Mouse (Mus musculus) adrenal gland, postnatal 25 days (tissue): ENCODE results near the gene Ucp3. TPM values are rescaled to one million over a fixed set of nuclear protein-coding genes. Genes with fewer than 3 reads are reported as not detected.

Experiments
- DNase-seq: peaks from one replicate; pipeline ENCODE4 v3.0.0; 2021; ENCODE audit warnings: mixed read lengths
- long read RNA-seq: library from polyadenylated mRNA; stranded (forward); transcript quantifications from one replicate; pipeline ENCODE4 v2.0.0, GENCODE M21; 2021
- total RNA-seq: library from RNA; stranded (reverse); gene quantifications from 2 replicates; pipeline ENCODE4 v1.2.3, GENCODE M21; 2021

The Ucp3 gene
- total RNA-seq, result 24.6 and 30.5 TPM in 2 replicates
- long read RNA-seq, transcript Ucp3-201 (7 exons, 2,448 nt), result major isoform, 28 of 46 reads
- long read RNA-seq, partial matches to known transcripts, result 5 of 46 reads
- long read RNA-seq, other reads (novel, unspliced or antisense), result 10 of 46 reads

DNA sequence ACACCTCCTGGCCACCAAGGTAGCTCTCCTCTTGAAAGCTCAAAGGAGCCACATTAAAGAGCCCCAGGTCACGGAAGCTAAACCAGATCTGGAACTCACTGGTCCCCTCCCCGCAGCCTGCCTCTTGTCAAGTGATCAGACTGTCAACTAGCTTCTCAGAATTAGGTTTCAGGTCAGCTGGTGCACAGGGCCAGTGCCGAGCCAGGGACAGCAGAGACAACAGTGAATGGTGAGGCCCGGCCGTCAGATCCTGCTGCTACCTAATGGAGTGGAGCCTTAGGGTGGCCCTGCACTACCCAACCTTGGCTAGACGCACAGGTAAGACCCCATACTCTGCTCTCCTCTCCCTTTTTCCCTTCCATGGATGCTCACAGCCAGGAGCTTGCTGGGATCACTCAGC, at the start of gene Ucp3:
Ucp3 (plus strand) TSS at position 214 of the 400 bp plus-strand sequence.
- DNase-seq, result no peak

DNA sequence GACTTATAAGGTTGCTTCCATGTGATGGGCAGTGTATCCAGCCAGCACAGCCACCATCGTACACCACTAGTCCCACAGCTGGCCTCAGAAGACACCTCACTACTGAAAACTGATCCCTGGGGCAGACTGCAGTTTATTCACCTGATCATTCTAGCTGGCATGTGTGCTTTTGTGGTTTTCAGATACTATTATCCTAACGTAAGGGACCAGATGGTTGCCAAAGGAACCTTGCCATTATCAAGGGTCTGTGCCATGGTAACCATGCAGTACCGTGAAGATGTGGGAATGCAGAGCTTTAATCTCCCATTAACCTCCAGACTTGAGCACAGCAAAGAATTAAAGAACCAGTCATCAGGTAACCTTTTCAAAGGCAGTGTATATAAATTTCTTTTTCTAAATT, 47.0 kb upstream of the Ucp3 start:
- no peak for DNase-seq

DNA sequence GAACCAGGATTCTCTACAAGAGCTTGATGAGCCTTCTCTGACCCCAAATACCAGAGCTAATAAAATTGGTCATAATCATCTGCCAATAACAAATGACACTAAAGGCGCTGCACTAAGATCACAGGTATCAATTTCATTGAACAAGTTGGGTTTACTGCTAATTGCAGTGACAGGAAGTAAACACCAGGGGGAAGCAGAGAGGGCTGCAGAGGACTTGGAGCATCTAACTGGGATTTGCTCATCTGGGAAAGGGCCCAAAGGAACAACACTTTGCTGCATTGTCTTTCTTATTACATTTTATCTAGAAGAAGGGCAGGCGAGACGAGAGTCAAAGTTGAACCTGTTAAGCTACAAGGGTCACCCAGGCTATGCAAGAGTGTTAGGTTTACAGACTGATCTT, 43.7 kb upstream of the Ucp3 start:
- peak; percentile 41 for DNase-seq

DNA sequence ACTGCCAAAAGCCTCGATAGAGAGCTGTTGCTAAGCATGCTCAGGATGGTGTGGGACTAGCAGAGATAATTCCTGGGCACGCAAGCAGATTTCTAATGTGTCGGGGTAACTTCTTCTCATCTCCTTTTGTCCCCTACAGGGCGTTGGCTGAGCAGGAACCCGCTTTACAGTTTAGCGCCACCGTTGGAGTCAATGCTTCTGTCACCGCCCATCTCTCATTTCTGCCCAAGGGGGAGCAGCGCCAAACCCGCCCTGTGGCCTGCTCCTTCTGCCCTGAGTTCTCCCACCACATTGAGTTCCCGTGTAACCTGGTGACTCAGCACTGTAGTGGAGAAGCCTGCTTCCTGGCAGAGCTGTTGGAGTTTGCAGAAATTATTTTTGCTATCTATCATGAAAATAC, 42.9 kb upstream of the Ucp3 start:
- no peak for DNase-seq

DNA sequence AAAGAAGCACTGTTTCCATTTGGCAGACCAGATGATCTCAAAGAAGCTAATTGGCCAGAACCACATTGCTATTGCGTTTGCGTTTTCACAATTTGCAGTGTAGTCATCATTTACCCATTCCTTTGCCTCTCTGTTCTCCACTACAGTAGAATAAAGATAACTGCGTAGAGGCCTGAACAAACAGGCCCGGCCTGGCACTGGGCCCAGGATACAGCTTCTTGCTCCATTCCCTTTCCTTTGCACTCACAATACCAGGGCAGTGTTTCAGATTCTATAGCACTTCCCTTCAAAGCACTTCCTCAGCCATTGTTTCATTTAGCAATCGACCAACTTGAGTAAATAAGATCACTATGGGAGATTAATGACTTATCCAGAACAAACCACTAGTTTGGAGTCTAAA, 41.7 kb upstream of the Ucp3 start:
- peak; percentile 36 for DNase-seq

DNA sequence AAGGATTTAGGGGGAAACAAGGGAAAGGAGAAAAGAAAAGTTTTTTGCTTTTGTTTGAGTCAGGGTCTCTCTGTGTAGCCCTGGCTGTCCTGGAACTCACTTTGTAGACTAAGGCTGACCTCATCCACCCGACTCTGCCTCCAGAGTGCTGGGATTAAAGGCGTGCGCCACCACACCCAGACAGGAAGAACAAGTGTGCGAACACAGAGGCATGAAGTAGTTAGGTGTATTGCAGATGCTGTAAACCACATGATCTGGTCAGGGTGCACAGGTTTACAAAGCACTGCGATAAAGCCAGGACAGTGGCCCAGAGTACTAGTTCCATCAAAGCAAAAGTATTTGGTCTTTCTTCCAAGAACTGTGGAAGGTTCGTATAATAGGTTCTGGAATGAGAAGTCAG, 39.5 kb upstream of the Ucp3 start:
- no peak for DNase-seq

DNA sequence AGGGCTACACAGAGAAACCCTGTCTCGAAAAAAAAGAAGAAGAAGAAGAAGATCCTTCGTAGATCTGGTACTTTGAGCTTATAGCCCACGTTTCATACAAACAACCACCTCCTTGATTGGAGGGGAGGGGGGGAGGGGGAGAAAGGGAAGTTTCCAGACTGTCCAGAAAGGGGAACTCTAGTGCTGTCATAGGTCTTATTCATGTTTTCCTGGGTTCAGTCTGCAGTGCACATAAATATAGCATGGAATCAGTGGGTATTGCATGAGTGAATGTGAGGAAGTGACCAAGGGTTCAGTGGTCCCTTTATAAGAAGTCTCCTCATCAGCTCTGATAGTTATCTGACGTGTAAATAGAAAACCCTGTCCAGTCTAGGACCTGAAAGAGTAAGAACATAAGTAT, 29.1 kb upstream of the Ucp3 start:
- DNase-seq, result no peak

DNA sequence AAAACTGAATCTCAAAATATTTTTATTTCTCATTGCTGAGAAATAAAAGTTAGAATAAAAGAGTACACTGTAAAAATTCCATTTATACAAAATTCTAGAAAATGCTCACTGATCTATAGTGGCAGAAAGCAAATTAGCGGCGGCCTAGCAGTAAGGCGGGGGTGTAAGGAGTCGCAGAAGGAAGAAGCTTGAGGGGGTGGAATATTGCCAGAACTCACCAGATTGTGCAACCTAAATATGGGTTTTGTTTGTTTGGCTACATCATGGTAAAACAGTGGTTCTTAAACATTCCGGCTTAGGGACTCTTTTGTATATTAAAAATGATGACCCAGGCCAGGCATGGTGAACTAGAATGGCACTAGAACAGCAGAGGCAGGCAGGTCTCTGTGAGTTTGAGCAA, 26.5 kb upstream of the Ucp3 start:
- DNase-seq, result no peak

DNA sequence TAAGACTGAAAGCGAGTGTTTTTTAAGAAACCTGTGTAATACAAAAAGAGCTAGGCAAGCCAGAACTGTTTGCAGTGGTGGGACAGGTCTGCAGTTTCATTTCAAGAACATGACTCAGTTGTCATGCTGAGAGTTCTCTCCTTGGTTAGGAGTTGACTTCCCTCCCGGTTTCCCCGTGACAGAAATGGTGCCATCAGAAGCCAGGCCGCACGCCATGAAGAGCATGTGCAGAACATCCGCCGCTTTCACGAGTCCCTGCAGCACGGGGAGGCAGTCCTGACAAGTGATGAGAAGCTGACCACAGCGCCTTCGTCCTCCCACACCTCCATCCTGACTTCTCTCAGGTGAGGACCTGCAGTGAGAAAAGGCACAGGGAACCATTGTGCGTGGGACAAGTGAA, 24.3 kb upstream of the Ucp3 start:
- DNase-seq, result no peak

DNA sequence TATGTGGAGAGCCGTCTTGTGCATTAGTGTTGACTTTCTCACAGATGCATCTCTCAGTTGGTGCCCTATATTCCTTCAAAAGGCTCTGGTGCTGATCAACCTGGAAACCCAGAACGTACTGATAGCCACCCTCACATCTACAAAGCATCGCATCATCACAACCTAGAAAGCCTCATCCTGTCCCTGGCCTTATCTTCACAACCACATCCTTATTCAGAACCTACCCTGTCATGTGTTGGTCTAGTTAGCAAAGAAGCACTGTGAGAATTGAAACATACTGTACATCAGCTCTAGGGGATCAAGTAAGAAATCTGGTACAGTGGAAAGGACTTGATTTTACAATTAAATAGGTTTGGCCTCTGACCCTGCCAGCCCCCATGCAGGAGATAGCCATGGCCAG, 23.8 kb upstream of the Ucp3 start:
- no peak for DNase-seq

DNA sequence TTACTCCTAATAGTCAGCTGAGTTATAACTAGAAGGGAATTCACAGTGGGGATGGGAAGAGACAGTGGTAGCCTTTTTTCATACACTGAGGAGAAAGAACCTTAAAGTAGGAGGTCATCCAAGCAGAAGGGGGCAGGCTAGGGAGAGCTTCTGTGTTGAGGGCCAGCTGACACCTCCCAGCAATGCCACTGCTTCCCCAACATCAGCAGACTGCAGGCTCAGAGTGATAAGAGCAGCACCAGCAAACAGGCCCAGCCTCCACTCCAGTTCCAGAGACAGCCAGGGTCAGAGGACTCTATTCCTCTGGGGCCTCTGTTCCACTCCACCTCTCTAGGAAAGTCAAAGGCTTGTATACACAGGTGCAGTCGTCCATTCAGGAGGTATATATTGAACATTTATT, 14.6 kb upstream of the Ucp3 start:
- DNase-seq, result no peak

DNA sequence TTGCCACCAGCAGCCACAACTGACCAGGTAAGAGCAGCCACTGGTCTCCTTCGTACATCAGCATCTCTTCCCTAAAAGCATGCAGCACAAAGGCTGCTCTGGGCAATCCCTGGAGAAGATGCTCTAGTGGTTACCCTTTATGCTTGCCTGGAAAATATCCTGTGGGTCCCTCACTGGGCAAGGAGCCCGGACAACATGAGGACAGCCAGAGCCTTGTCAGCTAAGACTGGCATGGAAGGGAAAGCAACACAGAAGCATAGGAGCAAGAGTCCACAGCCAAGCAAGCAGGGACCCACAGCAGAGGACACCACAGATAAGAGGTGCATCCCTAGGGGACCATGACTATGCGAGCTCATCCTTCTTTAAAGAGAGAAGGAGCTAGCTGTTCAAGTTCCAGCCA, 12.9 kb upstream of the Ucp3 start:
- DNase-seq, result no peak

DNA sequence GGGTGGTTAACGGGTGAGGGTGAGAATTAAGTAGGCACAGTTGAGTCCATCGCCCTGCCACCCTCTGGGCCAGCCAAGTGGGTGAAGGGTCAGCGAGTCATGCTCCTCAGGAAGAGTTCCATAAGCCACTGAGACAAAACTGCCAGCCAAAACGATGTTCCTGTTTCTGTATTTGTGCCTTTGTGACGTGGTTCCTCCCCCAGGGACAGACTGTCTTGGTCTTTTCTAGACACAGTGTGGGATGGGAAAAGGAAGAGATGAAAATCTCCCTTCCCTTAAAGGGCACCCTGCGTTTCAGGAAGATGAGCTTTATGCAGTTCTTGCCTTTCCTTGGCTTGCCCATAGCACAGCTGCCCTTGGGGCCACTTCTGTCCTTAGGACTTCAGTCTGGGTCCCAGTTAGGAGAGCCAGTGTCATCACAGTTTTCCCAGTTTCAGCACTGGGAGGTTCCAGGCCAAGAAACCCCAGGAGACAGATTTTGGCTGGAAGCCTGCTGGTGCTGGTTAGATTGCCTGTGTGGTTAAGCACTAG, 11.1 kb upstream of the Ucp3 start:
- DNase-seq, result peak; percentile 69

DNA sequence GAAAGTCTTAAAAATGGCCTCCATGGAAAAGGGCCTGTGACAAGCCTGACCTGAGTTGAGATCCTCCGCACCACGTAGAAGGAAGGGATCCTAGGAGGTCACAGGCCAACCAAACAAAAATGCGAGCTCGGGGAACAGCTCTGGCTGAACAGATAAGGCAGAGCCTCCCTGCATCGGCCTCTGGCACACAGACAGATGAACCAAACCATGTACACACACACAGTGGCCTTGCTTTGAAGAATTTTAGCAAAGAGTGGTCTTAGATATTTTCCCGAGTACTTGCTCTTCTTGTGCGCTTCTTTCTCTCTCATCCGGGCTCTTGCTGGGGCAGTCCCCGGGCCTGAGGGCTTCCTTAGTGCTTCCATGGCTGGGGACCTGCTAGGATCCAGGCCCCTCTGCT, 9.6 kb upstream of the Ucp3 start:
- DNase-seq, result no peak

DNA sequence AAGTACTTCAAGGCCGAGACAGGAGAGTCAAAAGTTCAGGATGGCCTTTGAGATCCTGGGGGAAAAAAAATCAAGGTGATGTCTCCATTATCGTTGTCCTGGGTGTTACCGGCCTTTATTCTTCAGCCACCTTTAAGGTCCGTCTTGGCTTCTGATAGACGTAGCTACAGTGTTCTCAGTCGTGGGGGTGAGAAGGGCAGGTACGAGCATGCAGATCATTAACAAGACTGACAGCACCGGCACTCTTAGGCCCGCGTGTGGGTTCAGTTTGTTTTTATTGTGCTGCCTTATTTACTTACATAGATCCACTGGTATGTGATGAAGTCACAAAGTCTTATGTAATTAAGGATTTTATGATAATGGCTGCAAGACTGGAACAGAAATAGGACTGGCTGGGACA, 9.0 kb upstream of the Ucp3 start:
- no peak for DNase-seq

DNA sequence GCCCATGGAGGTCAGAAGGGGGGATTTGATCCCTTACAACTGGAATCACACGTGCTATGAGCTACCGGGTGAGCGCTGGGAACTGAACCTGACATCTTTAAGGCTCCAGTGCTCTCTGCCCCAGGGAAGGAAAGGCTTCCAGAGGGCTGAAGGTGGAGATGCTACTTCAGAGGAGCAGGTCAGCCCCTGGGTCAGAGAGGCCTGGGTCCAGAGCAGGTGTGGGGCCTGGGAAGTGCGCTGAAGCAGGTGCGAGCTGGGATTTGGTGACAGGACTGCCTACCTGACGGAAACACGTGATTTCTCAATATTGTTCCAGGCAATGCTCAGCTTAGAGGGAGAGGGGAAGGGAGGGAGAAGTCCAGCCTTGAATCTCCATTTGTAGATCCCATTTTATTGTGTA, 8.5 kb upstream of the Ucp3 start:
- DNase-seq, result no peak

DNA sequence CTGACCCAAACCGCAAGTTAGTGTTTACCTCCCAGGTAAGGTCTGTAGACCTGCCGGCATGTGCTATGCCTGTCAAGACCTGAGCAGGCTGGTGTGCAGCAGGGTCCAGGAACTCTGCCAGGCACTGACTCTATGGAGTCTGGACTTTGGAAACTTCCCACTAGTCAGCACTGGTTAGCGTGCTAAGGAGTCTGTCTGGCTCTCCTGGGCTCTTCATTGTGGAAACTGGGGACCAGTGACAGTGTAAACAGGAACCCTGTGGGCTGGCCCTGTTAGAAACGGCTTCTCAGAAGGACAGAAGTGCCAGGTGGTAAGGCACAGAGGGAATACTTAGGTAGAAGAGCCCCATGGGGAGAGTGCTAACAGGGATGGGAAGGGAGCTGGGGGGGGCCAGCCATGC, 7.5 kb upstream of the Ucp3 start:
- DNase-seq, result no peak

DNA sequence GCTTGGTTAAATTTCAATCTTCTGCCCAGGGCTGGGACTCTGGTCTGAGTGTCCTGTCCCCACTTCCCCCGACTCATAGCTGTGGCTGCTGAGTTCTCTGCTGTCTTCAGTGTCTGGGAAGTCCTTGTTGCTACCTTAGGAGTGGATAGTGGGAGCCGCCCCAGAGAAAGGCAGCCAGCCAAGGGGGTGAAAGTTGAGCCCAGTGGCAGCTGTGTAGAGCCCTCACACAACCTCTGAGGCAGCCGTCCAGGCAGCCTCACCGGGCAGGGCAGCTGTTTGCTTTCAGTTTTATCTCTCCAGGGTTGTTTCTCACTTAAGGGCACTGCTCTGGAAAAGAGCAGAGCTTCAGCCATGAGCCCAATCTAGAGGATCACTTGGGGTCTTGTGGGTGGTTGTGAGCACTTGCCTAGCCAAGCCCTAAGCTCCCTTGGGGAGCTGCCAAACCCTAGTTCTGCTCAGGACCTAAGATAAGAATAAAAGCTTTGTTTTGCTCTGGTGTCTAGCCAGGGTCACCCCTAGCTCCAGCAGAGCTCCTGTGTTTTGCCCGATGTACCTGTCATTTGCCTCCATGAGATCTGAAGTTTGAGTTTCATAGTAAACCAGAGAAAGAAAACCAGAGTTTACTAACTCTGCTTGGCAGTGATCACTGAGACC, 7.0 kb upstream of the Ucp3 start:
- DNase-seq, result peak; percentile 76

DNA sequence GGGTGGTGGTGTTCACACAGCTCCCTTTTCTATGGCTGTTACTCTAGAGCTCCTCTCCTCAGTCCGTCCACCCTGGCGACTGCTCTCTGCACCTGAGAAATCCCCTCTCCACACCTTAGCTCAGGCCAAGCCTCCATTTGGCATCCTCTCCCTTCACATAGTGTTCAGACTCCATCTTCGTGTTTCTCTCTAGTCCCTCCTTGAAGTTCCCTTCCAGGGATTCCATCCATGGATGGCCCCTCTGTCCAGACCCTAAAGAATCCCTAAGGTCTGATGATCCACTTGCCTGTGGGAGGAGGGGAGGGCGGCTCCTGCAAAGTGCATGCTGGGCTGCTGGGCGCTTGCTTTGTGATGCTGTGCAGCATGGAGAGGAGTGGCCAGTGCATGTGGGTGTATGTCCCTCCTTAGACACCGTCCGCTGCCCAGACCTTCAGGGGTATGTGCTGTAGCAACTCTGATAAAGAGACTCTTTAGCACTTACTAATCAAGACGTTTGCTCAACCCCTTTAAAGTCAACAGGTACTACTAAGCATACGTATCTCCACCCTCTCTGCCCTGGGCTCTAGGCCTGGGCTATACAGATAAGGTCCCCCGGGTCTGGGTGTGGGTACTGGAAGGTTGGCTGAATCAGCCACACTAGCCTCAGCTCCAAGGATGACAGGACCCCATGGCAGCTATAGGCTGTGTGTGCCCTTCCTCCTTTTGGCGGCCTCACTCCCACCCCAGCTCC, 5.8 kb upstream of the Ucp3 start:
- no peak for DNase-seq

DNA sequence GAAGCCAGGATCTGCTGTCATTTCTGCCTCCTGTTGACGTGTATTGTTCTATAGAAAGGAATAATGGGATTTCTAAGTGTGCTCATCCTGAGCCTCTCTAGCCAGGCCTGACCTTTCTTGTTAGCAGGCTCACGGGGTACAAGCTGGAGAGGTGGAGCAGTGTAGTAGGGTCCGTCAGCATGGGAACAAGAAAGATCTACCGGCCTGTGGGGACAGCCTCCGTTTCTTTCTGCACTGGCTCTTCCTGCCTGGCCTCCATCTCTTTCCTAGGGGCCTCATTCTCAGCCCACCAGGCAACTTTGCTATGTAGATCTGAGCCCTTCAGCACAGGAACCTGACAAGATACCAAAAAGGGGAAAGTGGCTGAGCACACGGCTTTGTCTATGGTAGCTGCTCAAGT, 4.0 kb upstream of the Ucp3 start:
- DNase-seq, result no peak

DNA sequence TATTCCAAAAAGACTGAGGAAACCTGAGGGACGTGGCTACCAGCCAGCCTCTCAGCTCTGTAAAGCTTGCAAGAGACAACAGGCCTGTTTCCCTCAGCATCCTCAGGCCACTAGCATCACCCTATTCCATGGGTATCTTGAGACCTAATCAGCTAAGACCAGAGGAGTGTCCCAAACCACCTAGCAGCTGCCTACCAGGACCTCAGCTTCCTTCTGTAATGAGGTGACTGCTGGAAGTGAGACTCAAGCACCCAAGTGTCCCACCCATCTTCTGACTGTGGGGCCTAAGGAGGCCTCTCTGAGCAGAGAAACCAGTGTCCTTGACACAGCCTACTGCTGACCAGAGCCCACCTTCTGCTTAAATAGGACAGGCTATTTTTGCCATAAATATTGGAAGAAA, 3.3 kb upstream of the Ucp3 start:
- DNase-seq, result no peak

DNA sequence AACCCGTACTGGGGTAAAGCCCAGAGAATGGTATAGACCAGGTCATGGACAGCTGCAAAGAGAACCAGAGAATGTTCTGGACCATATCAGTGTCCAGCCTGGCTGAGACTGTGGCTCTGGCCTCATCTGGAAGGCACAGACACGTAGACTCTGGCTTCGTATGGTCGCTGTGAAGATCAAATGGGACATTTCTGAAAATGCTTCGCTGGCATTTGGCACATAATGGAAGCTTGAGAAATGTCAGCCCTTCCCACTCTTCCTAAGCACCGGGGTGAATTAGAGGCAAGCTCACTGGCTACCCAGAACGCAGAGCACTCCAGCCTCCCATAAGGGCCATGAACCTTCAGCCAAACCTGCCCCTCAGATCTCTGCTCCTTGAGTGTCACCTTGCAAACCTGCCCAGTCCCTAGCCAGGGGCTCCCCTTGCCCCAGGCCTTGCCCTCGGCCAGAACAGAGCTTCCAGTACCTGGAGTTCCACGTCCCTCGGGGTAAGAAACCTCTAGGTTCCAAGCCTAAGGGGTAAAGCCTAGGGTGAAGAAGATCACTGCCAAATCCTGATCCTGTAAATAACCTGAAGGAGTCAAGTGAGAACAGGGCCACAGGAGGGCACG, 1.9 kb upstream of the Ucp3 start:
- no peak for DNase-seq

DNA sequence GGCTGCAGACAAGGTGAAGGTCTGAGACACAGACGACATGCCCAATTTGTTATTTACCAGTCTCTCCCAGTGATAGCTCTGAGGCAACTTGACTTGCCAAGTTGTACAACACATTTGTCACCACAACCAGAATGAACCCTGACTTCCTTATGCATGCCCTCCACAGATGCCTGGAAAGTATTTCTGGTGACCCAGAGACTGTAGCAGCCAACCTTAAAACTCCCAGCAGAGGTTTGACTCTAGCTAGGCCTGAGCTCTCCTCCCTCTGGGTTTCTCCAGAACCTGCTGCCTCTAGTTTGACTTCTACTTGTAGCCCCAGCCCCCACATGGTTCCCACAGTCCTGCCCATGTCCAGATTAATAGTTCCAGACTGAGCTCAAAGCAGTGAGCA, 1.4 kb upstream of the Ucp3 start:
- DNase-seq, result no peak
